Mouse (Mus musculus): ENCODE results near the gene Arrdc5.

Gene Arrdc5

GRCm38 (mm10) chr17:56300186-56300585 is at the start of gene Arrdc5:
Gene Arrdc5 (minus strand): TSS chr17:56300286.
- no peak for DNase-seq (ENCODE audit: low spot score)

GRCm38 (mm10) chr17:56348586-56348985 is 48.5 kb upstream of the Arrdc5 start:
- no peak for DNase-seq (ENCODE audit: low spot score)

GRCm38 (mm10) chr17:56348128-56348527 is 48.0 kb upstream of the Arrdc5 start:
- no peak for DNase-seq (ENCODE audit: low spot score)

- no peak for DNase-seq (ENCODE audit: low spot score)
Measured at GRCm38 (mm10) chr17:56345364-56345763, 45.3 kb upstream of the Arrdc5 start.

- no peak for DNase-seq (ENCODE audit: low spot score)
Measured at GRCm38 (mm10) chr17:56343466-56343865, 43.4 kb upstream of the Arrdc5 start.

- DNase-seq (ENCODE audit: low spot score) = no peak
Measured at GRCm38 (mm10) chr17:56340717-56341116, 40.6 kb upstream of the Arrdc5 start.

GRCm38 (mm10) chr17:56338909-56339308 is 38.8 kb upstream of the Arrdc5 start:
- no peak for DNase-seq (ENCODE audit: low spot score)

GRCm38 (mm10) chr17:56337791-56338190 is 37.7 kb upstream of the Arrdc5 start:
- no peak for DNase-seq (ENCODE audit: low spot score)

- DNase-seq (ENCODE audit: low spot score) = no peak
Measured at GRCm38 (mm10) chr17:56337190-56337589, 37.1 kb upstream of the Arrdc5 start.

GRCm38 (mm10) chr17:56332987-56333386 is 32.9 kb upstream of the Arrdc5 start:
- no peak for DNase-seq (ENCODE audit: low spot score)

- DNase-seq (ENCODE audit: low spot score) = no peak
Measured at GRCm38 (mm10) chr17:56331256-56331655, 31.2 kb upstream of the Arrdc5 start.

- DNase-seq (ENCODE audit: low spot score) = no peak
Measured at GRCm38 (mm10) chr17:56330345-56330744, 30.3 kb upstream of the Arrdc5 start.

GRCm38 (mm10) chr17:56329267-56329666 is 29.2 kb upstream of the Arrdc5 start:
- DNase-seq (ENCODE audit: low spot score) = no peak

- DNase-seq (ENCODE audit: low spot score) = peak; percentile 31
Measured at GRCm38 (mm10) chr17:56326153-56327147, 26.4 kb upstream of the Arrdc5 start.

- DNase-seq (ENCODE audit: low spot score) = peak; percentile 93
Measured at GRCm38 (mm10) chr17:56325450-56326152, 25.5 kb upstream of the Arrdc5 start, which contains the start of gene Kdm4b. Gene Kdm4b (plus strand): TSS chr17:56326062.

GRCm38 (mm10) chr17:56324419-56324818 is 24.3 kb upstream of the Arrdc5 start:
- DNase-seq (ENCODE audit: low spot score) = no peak

GRCm38 (mm10) chr17:56309191-56309945 is 9.3 kb upstream of the Arrdc5 start:
- no peak for DNase-seq (ENCODE audit: low spot score)

GRCm38 (mm10) chr17:56308088-56308487 is 8.0 kb upstream of the Arrdc5 start:
- DNase-seq (ENCODE audit: low spot score) = no peak

- DNase-seq (ENCODE audit: low spot score) = no peak
Measured at GRCm38 (mm10) chr17:56305826-56306225, 5.7 kb upstream of the Arrdc5 start.

- DNase-seq (ENCODE audit: low spot score) = no peak
Measured at GRCm38 (mm10) chr17:56305156-56305555, 5.1 kb upstream of the Arrdc5 start.

GRCm38 (mm10) chr17:56304718-56305117 is 4.6 kb upstream of the Arrdc5 start:
- no peak for DNase-seq (ENCODE audit: low spot score)
